Mouse (Mus musculus): ENCODE results near the gene Scnn1a.
A peak's percentile ranks its signal among the peaks of the same experiment; 100 is the strongest.
"Not testable (repeated sequence)": the region's sequence is repeated elsewhere in the genome, so short reads cannot be mapped to it uniquely, and the experiment has no call there.

Gene Scnn1a

DNA sequence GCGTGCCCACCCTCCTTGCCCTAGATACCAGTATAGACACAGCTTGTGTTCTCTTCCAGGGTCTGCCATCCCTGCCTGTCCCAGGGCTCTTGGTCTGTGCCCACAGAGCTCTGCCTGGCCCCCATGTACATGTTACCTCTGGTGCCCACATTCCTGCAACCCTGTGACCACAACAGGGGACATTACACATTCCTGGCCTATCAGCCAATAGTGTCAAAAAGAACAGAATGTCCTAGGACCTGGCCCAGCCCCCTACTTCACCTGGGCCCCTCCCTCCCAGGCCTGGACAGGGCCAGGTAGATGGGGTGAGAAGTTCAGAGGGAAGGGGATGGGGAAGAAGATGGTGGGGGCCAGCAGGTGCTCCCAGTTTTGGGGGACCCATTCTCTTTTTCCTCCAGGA, at the start of gene Scnn1a:
TSS of gene Scnn1a (plus strand) at position 337 of the 400 bp plus-strand sequence.
- no peak for DNase-seq

DNA sequence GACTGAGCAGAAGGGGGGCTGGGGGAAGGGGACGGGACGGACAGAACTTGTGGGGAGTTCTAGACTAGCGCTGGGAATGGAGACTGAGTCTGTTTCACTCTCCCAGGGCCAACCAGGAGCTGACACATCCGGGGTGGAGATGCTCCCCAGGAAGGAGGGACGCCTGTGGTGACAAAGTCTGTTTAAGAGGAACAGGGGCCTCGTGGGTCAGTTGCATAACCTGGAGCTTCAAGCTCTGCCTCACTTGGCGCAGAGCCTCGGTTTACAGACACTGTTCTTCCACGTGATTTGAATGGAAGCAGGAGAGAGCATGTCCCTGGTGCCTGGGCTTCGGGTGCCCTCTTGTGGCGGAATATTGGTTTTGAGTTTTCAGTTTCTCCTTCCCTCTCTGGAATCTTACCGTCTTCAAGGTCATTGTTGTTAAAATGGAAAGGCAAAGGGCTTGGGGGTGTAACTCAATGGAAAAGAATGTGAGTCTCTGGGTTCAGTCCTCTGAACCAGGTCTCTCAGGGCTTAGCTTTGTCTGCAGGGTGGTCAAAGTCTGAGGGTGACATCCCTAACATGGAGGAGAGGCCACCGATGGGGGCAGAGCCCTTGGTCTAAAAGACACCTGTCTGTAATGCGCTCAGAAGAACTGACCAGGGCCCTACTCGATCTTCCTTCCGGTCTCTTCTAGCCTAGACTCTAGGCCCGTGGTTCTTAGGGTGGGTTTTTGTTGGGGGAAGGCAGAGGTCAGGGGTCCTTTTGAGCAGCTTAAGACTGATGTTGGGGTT, 48.8 kb upstream of the Scnn1a start:
- peak; percentile 97 for DNase-seq

DNA sequence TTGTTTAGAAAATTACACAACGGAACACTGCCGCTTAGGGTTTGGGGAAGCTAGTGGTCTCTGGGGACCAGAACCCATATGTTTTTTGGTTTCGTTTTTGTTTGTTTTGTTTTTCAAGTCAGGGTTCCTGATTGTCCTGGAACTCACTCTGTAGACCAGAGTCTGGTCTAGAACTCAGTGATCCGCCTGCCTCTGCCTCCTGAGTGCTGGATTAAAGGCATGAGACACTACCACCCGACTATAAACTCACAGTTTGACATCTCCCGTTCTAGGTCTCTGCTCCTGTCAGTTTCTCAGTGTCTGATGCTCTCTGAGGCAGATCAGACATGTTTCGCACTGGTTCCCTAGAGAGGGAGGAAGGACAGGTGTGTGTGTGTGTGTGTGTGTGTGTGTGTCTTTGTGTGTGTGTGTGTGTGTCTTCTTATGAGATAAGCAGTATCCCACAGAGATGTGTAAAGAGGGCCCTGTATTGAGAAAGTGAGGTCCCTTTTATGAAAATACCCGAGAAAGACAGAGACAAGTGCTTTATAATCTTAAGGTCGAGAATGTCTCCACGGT, 48.2 kb upstream of the Scnn1a start:
- no peak for DNase-seq

DNA sequence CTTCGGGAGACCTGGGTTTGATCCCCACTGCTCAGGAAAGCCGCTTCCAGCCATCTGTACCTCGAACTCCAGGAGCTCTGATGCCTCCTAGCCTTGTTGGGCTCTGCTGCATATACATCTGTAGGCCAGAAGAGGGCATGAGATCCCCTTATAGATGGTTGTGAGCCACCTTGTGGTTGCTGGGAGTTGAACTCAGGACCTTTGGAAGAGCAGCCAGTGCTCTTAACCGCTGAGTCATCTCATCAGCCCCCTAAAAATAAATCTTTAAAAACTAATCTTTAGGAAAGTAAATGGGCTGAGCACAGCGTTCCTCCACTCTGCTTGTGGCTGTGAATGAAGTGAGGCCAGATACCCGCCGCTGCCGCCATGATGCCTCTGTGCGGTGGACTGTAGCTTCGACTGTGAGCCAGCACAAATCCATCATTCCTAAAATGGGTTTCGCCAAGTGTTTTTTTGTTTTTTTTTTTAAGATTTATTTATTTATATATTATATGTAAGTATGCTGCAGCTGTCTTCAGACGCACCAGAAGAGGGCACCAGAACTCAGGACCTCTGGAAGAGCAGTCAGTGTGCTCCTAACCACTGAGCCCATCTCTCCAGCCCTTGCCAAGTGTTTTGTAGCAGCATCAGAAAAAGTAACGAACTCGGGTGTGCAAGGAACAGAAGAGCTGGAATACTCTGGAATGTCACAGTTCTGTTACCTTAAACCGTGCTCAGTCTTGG, 45.5 kb upstream of the Scnn1a start:
- DNase-seq, result no peak

- DNase-seq, result no peak
These were observed 40.7 kb upstream of the Scnn1a start for GRCm38 (mm10) chr6:125279729-125280128.

DNA sequence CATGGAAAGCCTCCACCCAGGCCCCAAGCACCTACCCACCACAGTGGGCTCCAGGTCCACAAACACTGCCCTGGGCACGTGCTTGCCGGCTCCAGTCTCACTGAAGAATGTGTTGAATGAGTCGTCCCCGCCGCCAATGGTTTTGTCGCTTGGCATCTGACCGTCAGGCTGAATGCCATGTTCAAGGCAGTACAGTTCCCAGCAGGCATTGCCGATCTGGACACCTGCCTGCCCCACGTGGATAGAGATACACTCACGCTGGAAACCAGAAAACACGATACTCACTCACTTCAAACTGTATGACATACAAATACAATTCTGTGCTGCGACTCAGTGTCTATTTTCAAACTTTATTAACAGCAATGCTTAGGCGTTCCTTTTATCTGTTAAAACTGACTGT, 37.7 kb upstream of the Scnn1a start:
- DNase-seq, result not testable (repeated sequence)

- no peak for DNase-seq
These were observed 36.2 kb upstream of the Scnn1a start for GRCm38 (mm10) chr6:125284250-125284649.

- no peak for DNase-seq
These were observed 35.7 kb upstream of the Scnn1a start for GRCm38 (mm10) chr6:125284751-125285150.

DNA sequence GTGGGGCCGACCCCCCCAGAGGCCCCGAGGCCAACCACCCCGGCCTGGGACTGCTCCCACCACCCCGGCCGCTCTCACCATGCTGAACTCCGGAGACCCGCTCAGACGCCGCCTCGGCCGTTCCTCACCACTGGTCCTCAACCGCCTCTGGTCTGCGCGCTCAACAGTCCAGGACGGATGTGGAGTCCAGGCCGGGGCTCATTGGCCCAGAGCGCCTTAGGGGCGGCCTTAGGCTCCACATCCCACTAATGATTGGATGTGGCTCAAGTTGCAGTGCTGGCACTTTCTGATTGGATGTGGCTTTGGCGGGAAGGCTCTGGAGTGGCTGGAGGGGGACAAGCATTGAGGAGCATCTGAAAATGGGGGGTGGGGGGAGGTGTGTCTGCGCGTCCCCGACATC, 34.6 kb upstream of the Scnn1a start, which contains the start of gene Tuba3a:
TSS of gene Tuba3a (minus strand) at position 153 of the 400 bp plus-strand sequence.
- DNase-seq, result no peak

DNA sequence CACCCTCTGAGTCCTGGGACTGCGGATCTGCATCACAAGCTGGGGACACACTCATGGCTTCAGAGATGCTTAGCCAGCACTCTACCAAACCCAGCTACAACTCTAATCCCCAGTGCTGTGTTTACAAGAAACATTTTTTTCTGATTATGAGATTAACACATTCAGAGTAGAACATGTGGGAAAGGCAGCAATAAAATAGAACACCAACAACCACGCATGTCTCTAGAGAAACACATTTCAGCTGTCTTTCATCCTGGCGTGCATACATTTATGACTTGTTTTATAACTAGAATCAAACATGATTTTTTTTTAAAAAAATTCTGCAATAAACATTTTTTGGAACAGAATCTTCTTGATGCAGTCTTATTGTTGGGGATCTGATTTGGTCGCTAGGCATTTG, 33.5 kb upstream of the Scnn1a start:
- DNase-seq, result no peak

GRCm38 (mm10) chr6:125288730-125289129, 31.7 kb upstream of the Scnn1a start:
- DNase-seq, result no peak

GRCm38 (mm10) chr6:125291329-125291728, 29.1 kb upstream of the Scnn1a start:
- DNase-seq, result no peak

- DNase-seq, result no peak
These were observed 28.2 kb upstream of the Scnn1a start for GRCm38 (mm10) chr6:125292256-125292655.

- no peak for DNase-seq
These were observed 26.4 kb upstream of the Scnn1a start for GRCm38 (mm10) chr6:125294049-125294448.

DNA sequence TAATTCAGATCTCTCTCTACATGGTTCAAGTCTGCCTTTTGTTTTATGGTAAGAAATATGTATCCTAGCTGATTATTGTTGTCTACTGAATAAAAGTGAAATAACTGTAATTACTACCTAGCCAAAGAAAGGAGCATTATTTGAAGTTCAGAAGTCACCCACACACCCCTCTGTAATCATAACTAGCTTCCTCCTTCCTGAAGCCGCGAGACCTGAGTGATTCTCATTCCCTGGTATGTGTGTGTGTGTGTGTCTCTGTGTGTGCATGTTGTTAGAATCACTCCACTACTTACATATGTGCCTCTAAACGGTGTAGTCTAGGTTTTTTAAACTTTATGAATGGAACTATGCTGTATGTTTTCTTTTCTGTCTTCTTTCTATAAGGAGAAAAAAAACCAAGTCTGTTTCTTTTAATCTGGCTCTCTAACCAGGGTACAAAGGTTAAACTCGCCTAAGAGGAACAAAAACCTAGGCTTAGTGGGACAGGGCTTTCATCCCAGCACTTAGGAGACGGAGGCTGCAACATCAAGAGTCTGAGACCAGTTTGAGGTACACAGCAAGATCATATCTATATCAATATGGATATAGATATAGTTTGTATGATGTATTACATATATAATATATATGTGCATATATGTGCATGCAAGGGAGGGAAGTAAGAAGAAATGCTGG, 23.2 kb upstream of the Scnn1a start:
- DNase-seq, result no peak

GRCm38 (mm10) chr6:125300982-125301381, 19.5 kb upstream of the Scnn1a start:
- DNase-seq, result no peak

DNA sequence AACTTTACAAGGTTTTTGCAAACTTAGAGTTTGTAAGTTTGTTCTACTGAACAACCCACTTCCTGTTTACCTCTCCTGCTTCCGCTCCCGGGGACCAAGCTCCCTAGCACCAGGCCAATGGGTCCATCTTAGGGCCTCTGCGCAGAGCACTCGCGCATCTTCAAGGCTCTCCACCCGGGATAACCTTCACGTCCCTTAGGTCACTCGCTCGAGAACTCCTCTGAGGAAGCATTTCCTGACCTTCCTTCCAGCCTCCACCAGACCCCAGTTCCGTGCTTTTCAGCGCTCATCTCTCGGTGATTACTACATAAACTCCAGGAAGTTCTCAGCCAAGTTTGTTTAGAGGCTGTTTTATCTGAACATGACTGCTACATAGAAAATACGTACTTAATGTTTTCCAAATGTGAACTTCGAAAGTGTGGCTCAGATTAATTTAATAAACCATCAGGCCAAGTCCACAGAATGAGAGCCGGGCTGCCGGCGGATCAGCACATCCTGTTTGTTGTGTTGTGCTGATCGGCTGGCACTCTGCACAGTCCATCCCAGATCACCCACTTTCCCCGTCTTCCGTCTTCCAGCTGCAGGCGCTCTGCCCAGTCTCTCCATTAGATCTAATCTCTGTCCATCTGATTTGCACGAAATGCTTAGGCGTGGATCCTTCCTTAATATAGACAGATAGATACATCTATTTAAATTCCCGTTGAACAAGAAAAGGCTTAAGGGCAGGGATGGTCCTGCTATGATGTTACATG, 18.1 kb upstream of the Scnn1a start:
- DNase-seq, result no peak

DNA sequence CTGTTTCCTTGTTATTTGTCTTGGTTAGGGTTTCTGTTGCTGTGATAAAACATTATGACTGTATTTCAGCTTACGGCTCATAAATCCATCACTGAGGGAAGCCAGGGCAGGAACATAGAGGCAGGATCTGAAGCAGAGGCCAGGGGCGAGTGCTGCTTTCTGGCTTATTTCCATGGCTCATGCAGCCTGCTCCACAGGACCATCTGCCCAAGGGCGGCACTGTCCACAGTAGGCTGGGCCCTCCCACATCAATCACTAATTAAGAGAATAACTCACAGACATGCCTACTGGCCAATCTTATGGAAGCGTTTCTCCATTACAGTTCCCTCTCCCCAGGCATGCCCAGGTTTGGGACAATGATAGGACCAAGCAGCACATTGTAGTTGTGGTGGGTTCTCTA, 17.2 kb upstream of the Scnn1a start:
- DNase-seq, result no peak

DNA sequence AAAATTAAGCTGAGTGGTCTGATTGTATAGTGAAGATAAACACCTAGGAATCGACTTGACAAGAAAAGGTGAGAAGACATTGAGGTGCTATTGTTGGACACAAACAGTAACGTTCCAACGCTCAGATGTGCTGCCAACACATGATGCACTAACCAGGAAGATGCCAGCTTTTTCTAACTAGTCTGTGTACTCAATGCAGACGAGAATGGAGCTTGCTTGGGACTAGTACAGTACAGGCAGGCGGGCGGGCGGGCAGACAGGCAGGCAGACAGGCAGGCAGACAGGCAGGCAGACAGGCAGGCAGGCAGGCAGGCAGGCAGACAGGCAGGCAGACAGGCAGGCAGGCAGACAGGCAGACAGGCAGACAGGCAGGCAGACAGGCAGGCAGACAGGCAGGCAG, 16.1 kb upstream of the Scnn1a start:
- not testable (repeated sequence) for DNase-seq

DNA sequence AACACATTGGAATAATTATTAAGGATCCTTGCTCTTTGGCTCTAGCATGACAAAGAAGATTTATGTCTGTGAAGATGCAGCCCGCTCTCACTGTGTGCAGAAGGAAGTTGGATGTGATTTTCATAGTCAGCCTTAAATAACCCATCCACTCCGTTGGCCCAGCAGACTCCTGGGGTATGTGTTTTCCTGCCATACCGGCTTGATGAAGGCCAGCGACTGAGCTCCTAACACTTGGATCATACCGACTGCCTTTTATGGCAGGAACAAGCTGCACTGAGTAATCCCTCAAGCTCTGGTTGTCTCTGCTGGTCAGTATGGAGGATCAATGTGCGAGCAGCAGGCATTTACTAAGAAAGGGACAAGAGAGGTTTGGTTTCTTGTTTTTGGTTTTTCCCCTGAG, 15.0 kb upstream of the Scnn1a start:
- DNase-seq, result no peak

- DNase-seq, result no peak
These were observed 13.4 kb upstream of the Scnn1a start for GRCm38 (mm10) chr6:125307091-125307490.

- no peak for DNase-seq
These were observed 11.5 kb upstream of the Scnn1a start for GRCm38 (mm10) chr6:125308921-125309320.

DNA sequence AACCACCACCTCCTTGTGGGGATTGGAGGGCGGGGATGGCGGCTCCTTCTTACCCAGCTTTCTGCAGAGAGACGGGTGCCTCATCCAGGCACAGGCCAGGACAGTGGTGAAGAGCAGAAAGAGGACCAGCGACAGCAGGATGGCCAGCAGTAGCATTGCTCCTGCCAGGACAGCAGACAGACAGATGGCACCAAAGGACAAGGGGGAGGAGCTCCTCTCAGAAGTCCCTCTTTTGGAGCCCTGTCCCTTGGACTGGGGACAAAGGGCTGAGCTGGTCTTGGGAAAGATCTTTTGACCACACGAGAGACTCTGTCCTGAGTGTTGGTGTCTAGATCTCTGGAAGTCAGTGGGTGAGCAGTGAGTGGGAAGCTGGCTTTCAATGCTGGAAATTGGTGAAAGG, 11.1 kb upstream of the Scnn1a start:
- no peak for DNase-seq

All from cerebellum, adult 9-10 months (tissue).